Mouse (Mus musculus) C2C12 (cell line): ENCODE results near the gene Cd5l.

Experiments used
- CEBPB ChIP-seq: IDR thresholded peaks from one replicate; pipeline ENCODE4 v1.6.1; 2011; ENCODE audit warnings: low read depth, mild to moderate bottlenecking, control low read depth, moderate library complexity
- CTCF ChIP-seq: IDR thresholded peaks from one replicate; pipeline ENCODE4 v1.5.1; 2011; ENCODE audit not compliant: control insufficient read depth, insufficient read depth, insufficient read length
- MAX ChIP-seq: IDR thresholded peaks from one replicate; pipeline ENCODE4 v1.6.1; 2011; ENCODE audit warnings: mild to moderate bottlenecking, control low read depth
- MYOD1 ChIP-seq: IDR thresholded peaks from one replicate; pipeline ENCODE4 v1.6.1; 2011; ENCODE audit warnings: low read depth; ENCODE audit not compliant: control insufficient read depth, insufficient read length
- MYOG ChIP-seq: IDR thresholded peaks from one replicate; pipeline ENCODE4 v1.6.1; 2011; ENCODE audit not compliant: control insufficient read depth, insufficient read length; ENCODE audit errors: extremely low read depth
- USF1 ChIP-seq: IDR thresholded peaks from one replicate; pipeline ENCODE4 v1.6.1; 2011; ENCODE audit warnings: low read depth, mild to moderate bottlenecking, control low read depth, moderate library complexity

DNA sequence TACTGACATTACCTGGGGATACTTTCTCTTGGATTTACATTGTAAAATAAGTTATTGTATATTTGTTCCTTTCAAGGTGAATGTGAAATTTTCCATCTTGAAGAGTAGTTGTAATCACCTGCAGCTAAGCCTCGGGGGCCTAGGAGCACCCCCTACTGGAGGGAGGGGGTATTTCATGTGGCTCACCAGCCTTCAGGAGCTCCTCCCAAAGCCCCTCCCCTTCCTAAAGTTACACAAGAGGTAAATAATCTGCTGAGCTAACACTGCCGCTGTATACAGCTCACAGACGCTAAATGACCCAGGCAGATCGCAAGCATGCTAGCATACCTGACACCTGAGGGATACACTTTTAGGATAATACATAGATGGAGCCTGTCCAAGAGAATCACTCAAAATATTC, 50.5 kb downstream of the Cd5l start:
- no peak for TF ChIP-seq CTCF
- no peak for TF ChIP-seq MAX
- no peak for TF ChIP-seq USF1
- TF ChIP-seq MYOG = no peak
- TF ChIP-seq MYOD1 = no peak
- no peak for TF ChIP-seq CEBPB
